Mouse (Mus musculus): ENCODE results near the gene Gucy2e.

Gene Gucy2e

GRCm38 (mm10) chr11:69236926-69237260, at the start of gene Gucy2e:
TSS of gene Gucy2e (minus strand) at chr11:69237036.
- no peak for DNase-seq (ENCODE audit: low spot score in 2 of 2)

DNA sequence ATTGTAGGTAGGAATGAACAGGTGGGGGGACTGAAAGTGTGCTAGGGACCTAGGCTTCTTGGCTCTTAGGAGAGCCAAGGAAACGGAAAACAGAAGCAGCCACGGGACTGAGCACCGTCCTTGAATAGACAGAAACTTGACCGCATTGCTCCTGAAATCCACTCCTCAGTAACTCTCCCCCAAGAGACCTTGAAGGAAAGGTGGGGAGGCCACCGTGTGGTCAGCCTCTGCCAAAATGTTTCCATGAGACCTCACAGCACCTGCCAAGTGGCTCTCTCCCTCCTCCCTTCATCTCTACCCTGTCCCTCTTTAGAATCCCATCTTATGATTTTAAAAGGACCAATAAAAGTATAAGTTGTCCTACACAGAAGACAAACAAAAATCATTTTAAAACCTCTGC, 40.4 kb upstream of the Gucy2e start:
- no peak for DNase-seq (ENCODE audit: low spot score in 2 of 2)

- DNase-seq (ENCODE audit: low spot score in 2 of 2) = no peak
Observed at GRCm38 (mm10) chr11:69276081-69276480, 39.2 kb upstream of the Gucy2e start.

DNA sequence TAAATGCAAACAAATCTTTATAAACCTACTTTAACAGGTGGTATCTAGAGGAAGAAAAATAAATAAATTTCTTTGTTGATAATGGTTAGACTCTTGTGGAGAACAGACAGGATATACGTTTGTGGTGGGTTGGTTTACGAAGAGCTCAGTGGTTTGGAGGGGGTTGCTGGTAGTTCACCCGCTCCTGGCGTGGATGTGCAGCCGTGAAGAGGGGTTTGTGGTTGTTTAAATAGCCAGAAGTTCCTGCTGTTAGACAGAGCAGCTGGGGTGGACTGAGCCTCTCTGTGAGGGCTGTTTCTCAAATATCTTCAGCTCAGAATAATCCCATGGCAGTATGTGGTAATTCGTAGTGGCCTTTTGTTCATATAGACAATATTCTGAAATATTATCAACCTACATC, 38.8 kb upstream of the Gucy2e start:
- DNase-seq (ENCODE audit: low spot score in 2 of 2) = no peak

GRCm38 (mm10) chr11:69272122-69272740, 35.4 kb upstream of the Gucy2e start:
- DNase-seq (ENCODE audit: low spot score in 2 of 2) = peak; percentile 54 to 80

- DNase-seq (ENCODE audit: low spot score in 2 of 2) = peak; percentile 48 to 77
Observed at GRCm38 (mm10) chr11:69269575-69269974, 32.7 kb upstream of the Gucy2e start.

DNA sequence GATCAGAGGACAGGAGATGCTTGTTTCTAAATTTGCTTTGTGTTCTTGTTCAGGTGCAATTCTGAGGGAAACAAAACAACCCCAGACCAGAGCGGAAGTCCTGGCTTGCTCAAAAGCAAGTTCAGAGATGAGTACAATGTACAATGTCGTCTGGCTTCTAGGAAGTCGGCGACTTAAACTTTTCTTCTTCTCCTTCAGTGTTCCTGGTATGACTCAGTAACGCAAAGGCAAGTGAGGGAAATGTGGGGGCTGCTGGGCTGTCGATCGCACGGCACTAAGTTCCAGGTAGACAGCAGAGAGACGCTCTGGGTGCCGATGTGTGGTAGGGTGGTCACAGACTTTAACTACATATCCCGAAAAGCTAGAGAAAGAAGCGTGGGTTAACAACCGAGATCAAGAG, 31.3 kb upstream of the Gucy2e start:
- DNase-seq (ENCODE audit: low spot score in 2 of 2) = no peak

DNA sequence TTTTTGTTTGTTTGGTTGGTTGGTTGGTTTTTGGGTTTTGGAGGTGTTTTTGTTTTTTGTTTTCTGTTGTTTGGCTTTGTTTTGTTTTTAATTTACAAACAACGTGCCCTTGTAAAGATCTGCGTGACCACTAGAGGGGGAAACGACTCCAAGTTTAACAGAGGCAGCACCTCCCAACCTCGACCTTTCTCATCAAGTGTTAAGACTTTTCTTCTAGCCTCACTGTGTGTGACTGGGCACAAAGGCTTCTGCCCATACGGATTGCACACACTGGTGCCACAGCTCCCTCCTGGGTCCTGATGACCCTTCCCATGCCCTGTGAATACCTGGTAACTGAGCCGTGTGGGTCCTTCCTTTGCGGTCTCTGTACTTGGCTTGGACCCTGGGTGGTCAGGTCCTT, 30.5 kb upstream of the Gucy2e start:
- peak in 1 of 2 experiments; percentile 17 for DNase-seq (ENCODE audit: low spot score in 2 of 2)

DNA sequence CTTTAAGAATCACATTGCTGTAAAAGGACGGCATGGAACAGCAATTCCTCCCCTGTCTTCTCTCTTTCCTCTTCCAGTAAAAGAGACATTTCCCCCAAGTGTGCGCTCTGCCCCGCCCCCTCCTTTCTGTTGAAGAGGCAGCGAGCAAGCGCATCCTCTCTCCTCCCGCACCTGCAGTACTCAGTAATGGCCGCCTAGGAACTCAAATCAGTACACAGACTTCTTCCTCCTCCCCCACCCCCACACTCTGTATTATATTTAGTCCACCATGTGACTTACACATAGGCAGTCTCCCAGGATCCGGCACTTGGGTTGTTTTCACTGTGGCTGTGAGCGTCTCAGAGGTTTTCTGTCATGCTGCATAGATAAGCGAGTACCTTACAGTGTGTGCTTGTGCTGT, 29.4 kb upstream of the Gucy2e start:
- peak in 1 of 2 experiments; percentile 54 for DNase-seq (ENCODE audit: low spot score in 2 of 2)

GRCm38 (mm10) chr11:69265410-69265809, 28.6 kb upstream of the Gucy2e start:
- no peak for DNase-seq (ENCODE audit: low spot score in 2 of 2)

- no peak for DNase-seq (ENCODE audit: low spot score in 2 of 2)
Observed at GRCm38 (mm10) chr11:69264276-69264675, 27.4 kb upstream of the Gucy2e start.

- DNase-seq (ENCODE audit: low spot score in 2 of 2) = no peak
Observed at GRCm38 (mm10) chr11:69260111-69260510, 23.3 kb upstream of the Gucy2e start.

- peak in 1 of 2 experiments; percentile 38 for DNase-seq (ENCODE audit: low spot score in 2 of 2)
Observed at GRCm38 (mm10) chr11:69258287-69258686, 21.5 kb upstream of the Gucy2e start.

GRCm38 (mm10) chr11:69257807-69258206, 21.0 kb upstream of the Gucy2e start:
- DNase-seq (ENCODE audit: low spot score in 2 of 2) = no peak

GRCm38 (mm10) chr11:69257072-69257471, 20.2 kb upstream of the Gucy2e start:
- DNase-seq (ENCODE audit: low spot score in 2 of 2) = no peak

DNA sequence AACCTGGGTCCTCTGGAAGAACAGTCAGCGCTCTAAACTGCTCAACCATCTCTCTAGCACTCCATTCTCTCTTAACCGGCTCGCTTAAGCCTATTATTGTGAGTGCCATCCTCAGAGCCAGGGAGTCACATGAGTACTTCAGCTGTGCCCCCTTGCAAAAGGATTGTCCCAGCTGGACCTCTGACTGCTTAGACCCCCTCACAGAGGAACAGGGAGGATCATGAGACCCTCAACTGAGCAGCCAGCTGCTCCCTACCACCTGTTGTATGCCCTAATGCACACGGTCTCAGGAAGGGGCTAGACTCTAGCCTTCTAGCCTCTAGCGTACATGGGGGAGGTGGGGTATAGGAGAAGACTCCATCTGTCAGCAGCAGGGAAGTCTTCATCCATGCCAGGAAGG, 18.0 kb upstream of the Gucy2e start:
- no peak for DNase-seq (ENCODE audit: low spot score in 2 of 2)

- no peak for DNase-seq (ENCODE audit: low spot score in 2 of 2)
Observed at GRCm38 (mm10) chr11:69253131-69253530, 16.3 kb upstream of the Gucy2e start.

GRCm38 (mm10) chr11:69251953-69252352, 15.1 kb upstream of the Gucy2e start:
- DNase-seq (ENCODE audit: low spot score in 2 of 2) = no peak

DNA sequence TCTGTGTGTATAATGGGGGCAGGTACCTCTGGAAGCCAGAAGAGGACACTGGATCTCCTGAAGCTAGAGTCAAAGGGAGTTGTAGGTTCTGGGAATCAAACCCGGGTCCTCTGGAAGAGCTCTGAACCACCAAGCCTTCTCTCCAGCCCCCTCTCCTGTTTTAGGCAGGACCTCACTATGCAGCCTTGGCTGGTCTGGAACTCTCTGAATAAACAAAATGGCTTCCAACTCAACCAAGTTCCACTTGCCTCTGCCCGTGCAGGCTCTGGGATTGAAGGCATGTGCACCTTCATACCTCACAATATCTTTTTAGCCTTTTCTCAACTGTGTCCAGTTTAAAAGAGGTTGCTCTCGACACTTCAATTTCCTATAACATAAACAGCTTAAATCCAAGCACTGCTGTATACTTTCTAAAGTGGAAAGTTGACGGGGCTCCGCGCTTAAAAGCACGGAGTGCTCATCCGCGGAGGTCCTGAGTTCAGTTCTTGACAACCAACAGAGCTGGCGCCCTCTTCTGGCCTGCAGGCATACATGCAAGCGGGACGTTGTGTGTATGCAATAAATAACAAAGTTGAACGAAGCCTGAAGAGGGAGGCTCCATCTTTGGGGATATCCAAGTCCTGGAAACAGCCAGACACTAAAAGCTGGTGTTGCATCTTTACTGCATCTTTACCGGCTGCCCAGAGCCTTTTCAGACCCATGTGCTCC, 14.5 kb upstream of the Gucy2e start:
- no peak for DNase-seq (ENCODE audit: low spot score in 2 of 2)

DNA sequence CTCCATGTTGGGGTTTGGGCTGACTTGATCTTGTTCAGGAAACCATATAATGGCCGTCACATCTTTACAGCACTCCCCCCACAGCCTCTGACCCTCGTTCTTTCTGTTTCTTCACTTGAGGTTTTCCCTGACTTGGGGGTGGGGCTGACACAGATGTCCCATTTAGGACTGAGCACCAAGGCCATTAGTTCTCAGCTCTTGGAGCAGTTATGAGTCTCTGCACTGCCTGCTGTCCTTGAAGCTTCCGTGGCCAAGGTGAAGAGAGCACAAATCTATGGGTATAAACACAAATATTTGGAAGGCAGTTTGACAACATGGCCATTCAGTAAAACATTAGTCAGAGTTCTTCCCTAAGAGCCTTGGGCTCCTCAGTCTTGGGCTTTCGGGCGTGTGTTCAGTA, 13.3 kb upstream of the Gucy2e start:
- DNase-seq (ENCODE audit: low spot score in 2 of 2) = no peak

- no peak for DNase-seq (ENCODE audit: low spot score in 2 of 2)
Observed at GRCm38 (mm10) chr11:69249131-69249530, 12.3 kb upstream of the Gucy2e start.

GRCm38 (mm10) chr11:69245643-69246042, 8.8 kb upstream of the Gucy2e start:
- DNase-seq (ENCODE audit: low spot score in 2 of 2) = no peak

DNA sequence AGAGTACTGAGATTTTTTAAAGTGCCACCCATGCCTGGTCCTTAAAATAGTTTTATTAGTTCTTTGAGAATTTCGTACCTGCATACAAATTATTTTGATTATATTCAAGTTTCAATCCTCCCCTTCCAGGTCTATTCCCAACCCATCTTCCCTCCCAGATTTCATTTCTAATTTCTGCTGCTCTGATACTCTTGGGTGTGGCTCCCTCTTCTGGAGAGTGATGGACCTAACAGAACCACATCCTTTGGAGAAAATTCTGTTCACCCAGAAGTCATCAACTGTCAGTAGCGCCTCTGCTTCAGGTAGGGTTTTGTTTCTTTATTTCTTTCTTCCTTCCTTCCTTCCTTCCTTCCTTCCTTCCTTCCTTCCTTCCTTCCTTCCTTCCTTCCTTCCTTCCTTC, 8.1 kb upstream of the Gucy2e start:
- DNase-seq (ENCODE audit: low spot score in 2 of 2) = peak in 1 of 2 experiments; percentile 51

Measured in cerebellum, postnatal 4 days (tissue).